Mouse (Mus musculus): ENCODE measurements around the gene Aasdh.
"Not testable (repeated sequence)": the region's sequence is repeated elsewhere in the genome, so short reads cannot be mapped to it uniquely, and the experiment has no call there.

Aasdh gene

DNA sequence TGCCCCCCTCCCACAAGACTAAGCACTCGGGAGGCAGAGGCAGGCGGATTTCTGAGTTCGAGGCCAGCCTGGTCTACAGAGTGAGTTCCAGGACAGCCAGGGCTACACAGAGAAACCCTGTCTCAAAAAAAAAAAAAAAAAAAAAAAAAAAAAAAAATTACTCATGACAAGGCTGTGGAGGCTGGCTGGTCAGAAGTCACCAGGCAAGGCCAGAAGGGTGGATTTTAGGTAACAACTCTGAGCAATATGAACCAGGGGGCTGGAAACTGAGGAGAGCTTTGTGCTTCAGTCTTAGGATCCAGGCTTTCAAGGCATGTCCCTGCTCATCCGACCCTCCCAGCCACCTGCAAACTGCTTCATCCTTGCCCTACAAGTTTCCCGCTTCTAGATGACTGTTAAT, 7.2 kb upstream of the Aasdh start:
- DNase-seq (ENCODE audit: low spot score in 2 of 2), result not testable (repeated sequence)

- DNase-seq (ENCODE audit: low spot score in 2 of 2), result no peak
Observed at GRCm38 (mm10) chr5:76910807-76911206, 5.5 kb upstream of the Aasdh start.

GRCm38 (mm10) chr5:76906155-76906499, 813 bp upstream of the Aasdh start:
- DNase-seq (ENCODE audit: low spot score in 2 of 2), result no peak

DNA sequence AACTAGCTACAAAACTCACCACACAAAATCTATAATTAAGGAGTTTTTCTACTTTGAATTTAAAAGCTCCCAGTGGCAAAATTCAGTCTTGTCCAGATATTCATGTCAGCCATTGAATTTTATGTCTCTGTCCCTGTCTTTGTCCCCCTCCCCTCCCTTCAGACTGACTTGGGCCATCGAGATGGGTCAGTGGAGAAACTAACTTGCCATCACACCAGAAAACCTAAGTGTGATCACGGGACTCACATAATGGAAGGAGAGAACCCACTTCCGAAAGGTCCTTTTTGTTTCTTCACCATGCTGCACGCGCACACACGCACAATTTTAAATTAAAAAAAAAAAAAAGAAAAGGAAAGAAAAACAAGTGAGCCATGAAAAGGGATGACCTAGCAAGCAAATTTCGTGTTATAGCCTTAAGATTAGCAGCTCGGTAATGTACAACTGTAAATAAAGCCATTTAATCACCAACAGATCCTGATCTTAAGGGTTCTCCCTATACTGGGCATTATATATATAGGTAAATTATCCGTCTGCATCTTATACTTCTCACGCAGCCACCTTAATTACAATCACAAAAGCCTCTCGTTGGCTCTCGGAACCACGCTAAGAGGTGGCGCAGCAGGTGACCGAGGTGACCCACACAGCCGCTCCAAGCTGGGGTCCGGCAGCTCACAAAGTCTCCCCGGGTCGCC, 455 bp downstream of the Aasdh start:
- DNase-seq (ENCODE audit: low spot score in 2 of 2), result no peak

GRCm38 (mm10) chr5:76902131-76902530, 3.2 kb downstream of the Aasdh start:
- DNase-seq (ENCODE audit: low spot score in 2 of 2), result no peak

DNA sequence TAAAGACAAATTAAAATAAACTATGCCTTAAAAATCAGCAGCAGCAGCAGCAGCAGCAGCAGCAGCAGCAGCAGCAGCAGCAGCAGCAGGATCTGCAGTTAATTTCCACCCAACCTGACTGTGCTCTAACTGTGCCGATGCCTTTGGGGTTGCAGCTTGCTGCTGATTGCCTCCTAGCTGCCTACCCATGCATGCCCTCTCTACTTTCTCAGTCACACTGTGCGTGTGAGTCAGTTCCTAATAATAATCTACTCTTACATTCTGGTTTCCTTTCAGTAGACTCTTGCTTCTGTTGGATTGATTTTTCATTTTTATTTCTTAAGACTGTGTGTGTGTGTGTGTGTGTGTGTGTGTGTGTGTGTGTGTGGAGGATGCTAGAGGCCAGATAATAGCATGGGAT, 12.2 kb downstream of the Aasdh start:
- DNase-seq (ENCODE audit: low spot score in 2 of 2), result no peak

GRCm38 (mm10) chr5:76892608-76893007, 12.7 kb downstream of the Aasdh start:
- DNase-seq (ENCODE audit: low spot score in 2 of 2), result no peak

GRCm38 (mm10) chr5:76887011-76887410, 18.3 kb downstream of the Aasdh start:
- no peak for DNase-seq (ENCODE audit: low spot score in 2 of 2)

- DNase-seq (ENCODE audit: low spot score in 2 of 2), result no peak
Observed at GRCm38 (mm10) chr5:76884107-76884506, 21.2 kb downstream of the Aasdh start.

GRCm38 (mm10) chr5:76876106-76876758, 29.1 kb downstream of the Aasdh start:
- no peak for DNase-seq (ENCODE audit: low spot score in 2 of 2)

DNA sequence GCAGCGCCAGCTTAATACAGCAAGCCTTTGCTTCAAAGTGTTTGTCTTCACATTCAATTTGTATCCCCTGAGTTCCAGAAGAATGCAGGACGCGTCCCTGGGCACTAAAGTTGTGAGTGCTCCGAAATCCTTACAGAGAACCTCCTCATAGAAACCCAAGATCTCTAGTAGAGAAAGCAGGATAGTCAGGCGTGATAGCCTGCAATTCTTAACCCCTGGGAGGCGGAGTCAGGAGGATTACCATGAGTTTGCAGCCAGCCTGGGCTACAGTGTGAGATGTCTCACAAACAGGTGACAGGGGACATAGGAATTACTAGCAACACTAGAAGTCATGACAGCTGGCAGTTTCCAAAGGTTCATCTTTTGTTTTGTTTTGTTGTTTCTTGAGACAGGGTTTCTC, 35.8 kb downstream of the Aasdh start:
- no peak for DNase-seq (ENCODE audit: low spot score in 2 of 2)

- DNase-seq (ENCODE audit: low spot score in 2 of 2), result no peak
Observed at GRCm38 (mm10) chr5:76868693-76869286, 36.5 kb downstream of the Aasdh start.

GRCm38 (mm10) chr5:76866819-76867218, 38.5 kb downstream of the Aasdh start:
- no peak for DNase-seq (ENCODE audit: low spot score in 2 of 2)

- no peak for DNase-seq (ENCODE audit: low spot score in 2 of 2)
Observed at GRCm38 (mm10) chr5:76858444-76858843, 46.9 kb downstream of the Aasdh start.

DNA sequence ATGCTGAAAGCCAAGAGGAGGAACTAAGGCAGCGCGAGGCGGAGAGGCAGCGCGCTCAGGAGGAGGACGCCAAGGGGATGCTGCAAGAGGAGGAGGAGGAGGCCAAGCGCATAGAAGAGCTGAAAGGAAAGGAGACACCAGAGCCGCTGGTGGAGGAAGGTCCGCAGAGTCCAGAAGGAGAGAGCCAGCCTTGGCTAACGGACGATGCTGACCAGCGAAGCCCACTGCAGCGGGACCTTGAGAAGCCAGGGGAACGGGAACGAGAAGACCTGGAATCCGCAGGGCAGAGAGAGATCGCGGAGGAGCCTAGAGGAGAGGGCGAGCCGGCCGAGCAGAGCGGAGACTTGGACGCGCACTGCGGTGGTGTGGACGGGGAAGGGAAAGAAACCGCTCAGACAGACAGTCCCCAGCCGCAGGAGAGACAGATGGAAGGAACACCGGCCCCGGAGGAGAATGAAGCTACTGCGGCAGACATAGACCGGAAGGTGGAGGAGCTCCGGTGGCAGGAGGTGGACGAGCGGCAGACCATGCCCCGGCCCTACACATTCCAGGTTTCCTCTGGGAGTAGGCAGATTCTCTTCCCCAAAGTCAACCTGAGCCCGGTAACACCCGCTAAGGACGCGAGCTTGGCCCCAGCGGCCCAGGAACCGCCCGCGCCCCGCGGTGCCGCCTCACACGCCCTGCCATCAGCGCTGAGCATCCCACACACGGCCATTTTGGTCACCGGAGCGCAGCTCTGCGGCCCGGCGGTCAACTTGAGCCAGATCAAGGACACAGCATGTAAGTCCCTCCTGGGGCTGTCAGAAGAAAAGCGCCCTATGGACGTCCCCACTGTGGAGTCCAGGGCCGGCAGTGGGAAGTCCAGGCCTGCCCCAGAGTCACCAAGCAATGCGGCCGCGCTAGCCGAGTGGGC, 48.0 kb downstream of the Aasdh start:
- no peak for DNase-seq (ENCODE audit: low spot score in 2 of 2)

DNA sequence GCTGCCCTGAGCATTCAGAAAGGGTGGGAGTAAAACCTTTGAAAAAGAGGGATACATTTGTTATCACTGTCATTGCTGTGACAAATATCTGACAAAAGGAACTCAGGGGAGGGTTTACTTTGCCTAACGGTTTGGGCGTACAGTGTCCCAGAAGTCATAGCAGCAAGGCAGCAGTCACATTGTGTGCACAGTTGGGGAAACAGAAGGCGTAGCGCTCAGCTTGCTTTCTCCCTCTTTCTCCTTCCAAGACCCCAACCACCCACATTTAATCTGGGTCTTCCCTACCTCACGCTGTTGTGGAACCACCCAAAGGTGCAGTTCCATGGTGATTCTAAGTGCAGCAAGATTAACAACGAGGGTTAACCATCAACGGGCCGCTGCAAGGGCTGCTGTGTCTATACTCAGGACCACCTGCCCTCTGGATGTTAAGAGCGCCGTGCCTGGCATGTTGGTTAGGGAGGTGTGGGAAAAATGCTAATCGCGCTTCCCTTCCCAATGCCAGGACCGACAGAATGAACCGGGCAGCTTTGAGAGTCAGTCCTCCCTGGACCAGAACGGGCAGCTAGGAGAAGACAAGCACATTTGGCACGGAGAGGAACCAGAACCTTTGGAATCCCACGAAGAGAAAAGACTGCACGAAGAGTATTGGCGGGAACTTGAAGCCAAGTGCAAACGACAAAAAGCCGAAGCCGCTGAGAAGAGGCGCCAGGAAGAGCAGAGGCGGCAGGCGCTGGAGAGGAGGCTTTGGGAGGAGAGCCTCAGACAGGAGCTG, 49.3 kb downstream of the Aasdh start:
- DNase-seq (ENCODE audit: low spot score in 2 of 2), result no peak

GRCm38 (mm10) chr5:76853549-76853948, 51.8 kb downstream of the Aasdh start:
- DNase-seq (ENCODE audit: low spot score in 2 of 2), result peak; percentile 49 to 80

GRCm38 (mm10) chr5:76851316-76851715, 54.0 kb downstream of the Aasdh start:
- DNase-seq (ENCODE audit: low spot score in 2 of 2), result no peak

DNA sequence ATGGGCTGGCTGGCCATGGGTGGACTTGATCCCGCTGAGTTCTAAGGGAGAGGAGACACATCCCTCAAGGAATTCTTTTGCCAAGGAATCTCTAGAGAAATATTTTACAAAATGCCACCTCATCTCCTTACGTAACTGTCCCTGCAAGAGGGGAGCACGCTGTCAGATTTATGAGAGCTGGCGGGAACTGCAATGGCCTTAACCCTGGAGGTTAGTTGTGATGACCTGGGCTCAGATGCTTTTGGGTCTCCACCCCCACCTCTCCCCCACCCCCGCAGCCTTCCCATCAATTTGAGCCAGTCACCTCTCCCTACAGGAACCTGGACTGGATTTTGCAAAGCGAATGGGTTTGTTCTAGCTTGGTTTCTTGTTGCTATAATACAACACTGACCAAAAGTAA, 58.2 kb downstream of the Aasdh start:
- no peak for DNase-seq (ENCODE audit: low spot score in 2 of 2)

- no peak for DNase-seq (ENCODE audit: low spot score in 2 of 2)
Observed at GRCm38 (mm10) chr5:76844618-76845186, 60.6 kb downstream of the Aasdh start.

DNA sequence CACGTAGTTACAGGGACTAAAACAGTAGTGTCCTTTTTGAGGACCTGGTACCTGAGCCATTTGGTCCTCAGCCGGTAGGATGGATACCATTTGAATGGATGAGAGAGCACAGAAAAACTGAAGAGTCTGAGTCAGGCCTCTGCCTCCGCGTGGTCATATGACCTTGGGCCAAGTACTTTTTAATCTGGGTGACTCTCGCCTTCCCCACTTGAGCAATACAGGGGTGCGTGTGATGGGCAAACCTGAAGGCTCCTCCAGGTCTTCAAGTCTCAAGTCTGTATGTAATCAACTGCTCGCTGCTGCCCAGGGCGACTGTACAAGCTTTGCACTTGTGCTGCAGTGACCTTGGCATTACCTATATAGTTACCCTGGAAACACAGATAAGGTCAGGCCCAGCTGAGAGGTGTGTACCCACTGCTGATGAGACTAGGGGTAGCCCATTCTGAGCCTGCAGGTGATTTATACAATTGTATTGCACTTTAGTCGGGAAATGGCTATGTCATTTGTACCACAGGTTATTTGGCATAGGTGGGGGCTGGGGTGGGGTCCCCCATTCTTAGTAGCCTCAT, 61.4 kb downstream of the Aasdh start:
- no peak for DNase-seq (ENCODE audit: low spot score in 2 of 2)

Data from frontal cortex, postnatal 14 days (tissue).